Comparison of ENCODE assay signal across 25 mouse cellular contexts in genomic region chr5:19186175-19186574, GRCm38 (mm10).
"Had no signal": no experiment of that assay in that cellular context is flagged by ENCODE, and none has a peak within 500 bp of the region (broad histone marks: within the 10 kb centered on the region; RNA-seq: fewer than 3 reads in every experiment).

No protein-coding gene starts in this region.

- DNase-seq: kidney, postnatal 25 days; layer of hippocampus, adult 9-11 months; left cerebral cortex, postnatal 4 days; lung, adult 18-20 months; lung, postnatal 10 days; lung, postnatal 36 days; retina, postnatal 1 day; right cerebral cortex, postnatal 25 days; spleen, adult 18-20 months; thymus, adult 18-20 months; thymus, postnatal 36 days had no signal

- H3K27me3 ChIP-seq: limb, embryonic 12.5 days; limb, embryonic 15.5 days; liver, embryonic 12.5 days; liver, embryonic 15.5 days; lung, embryonic 15.5 days; megakaryocyte, embryonic 14.5 days; midbrain, embryonic 13.5 days; neural tube, embryonic 13.5 days; stomach, embryonic 15.5 days had no signal

- H3K4me3 ChIP-seq: layer of hippocampus, adult 2 months; limb, embryonic 12.5 days; limb, embryonic 15.5 days; liver, embryonic 12.5 days; liver, embryonic 15.5 days; lung, embryonic 15.5 days; megakaryocyte, embryonic 14.5 days; midbrain, embryonic 10.5 days; midbrain, embryonic 13.5 days; myocyte; neural tube, embryonic 13.5 days; stomach, embryonic 15.5 days had no signal

- H3K9ac ChIP-seq: limb, embryonic 12.5 days; limb, embryonic 15.5 days; liver, embryonic 12.5 days; liver, embryonic 15.5 days; lung, embryonic 15.5 days; midbrain, embryonic 13.5 days; neural tube, embryonic 13.5 days; stomach, embryonic 15.5 days had no signal

- H3K4me2 ChIP-seq: limb, embryonic 12.5 days; limb, embryonic 15.5 days; liver, embryonic 12.5 days; liver, embryonic 15.5 days; lung, embryonic 15.5 days; midbrain, embryonic 13.5 days; neural tube, embryonic 13.5 days; stomach, embryonic 15.5 days had no signal

- H3K36me3 ChIP-seq: limb, embryonic 12.5 days; limb, embryonic 15.5 days; liver, embryonic 12.5 days; liver, embryonic 15.5 days; lung, embryonic 15.5 days; midbrain, embryonic 10.5 days; midbrain, embryonic 13.5 days; neural tube, embryonic 13.5 days; stomach, embryonic 15.5 days had no signal

- H3K9me3 ChIP-seq: limb, embryonic 12.5 days; limb, embryonic 15.5 days; liver, embryonic 12.5 days; liver, embryonic 15.5 days; lung, embryonic 15.5 days; midbrain, embryonic 10.5 days; midbrain, embryonic 13.5 days; neural tube, embryonic 13.5 days; stomach, embryonic 15.5 days had no signal

- H3K27ac ChIP-seq: kidney, postnatal 0 days; layer of hippocampus, adult 2 months; limb, embryonic 12.5 days; limb, embryonic 15.5 days; liver, embryonic 12.5 days; liver, embryonic 15.5 days; lung, embryonic 15.5 days; midbrain, embryonic 10.5 days; midbrain, embryonic 13.5 days; neural tube, embryonic 13.5 days; stomach, embryonic 15.5 days had no signal

- ATAC-seq: liver, embryonic 12.5 days; midbrain, embryonic 13.5 days; midbrain, embryonic 16.5 days had no signal

- H3K4me1 ChIP-seq: limb, embryonic 12.5 days; limb, embryonic 15.5 days; liver, embryonic 12.5 days; liver, embryonic 15.5 days; lung, embryonic 15.5 days; megakaryocyte, embryonic 14.5 days; midbrain, embryonic 10.5 days; midbrain, embryonic 13.5 days; neural tube, embryonic 13.5 days; stomach, embryonic 15.5 days had no signal
